Mouse (Mus musculus) frontal cortex, postnatal 36 days (tissue): ENCODE results near the gene Slc44a2.
A peak's percentile ranks its signal among the peaks of the same experiment; 100 is the strongest.
"Not testable (repeated sequence)": the region's sequence is repeated elsewhere in the genome, so short reads cannot be mapped to it uniquely, and the experiment has no call there.

Experiments used
- DNase-seq, 2 experiments: peaks; one replicate each; pipeline ENCODE4 v3.0.0; 2022; ENCODE audit warnings: low spot score in 2 of 2

The Slc44a2 gene

GRCm38 (mm10) chr9:21320619-21321512, at the start of gene Slc44a2:
Slc44a2 (plus strand) TSS chr9:21320698.
- DNase-seq, result peak; percentile 76 to 83

GRCm38 (mm10) chr9:21272391-21272790, 48.1 kb upstream of the Slc44a2 start:
- no peak for DNase-seq

- no peak for DNase-seq
Measured at GRCm38 (mm10) chr9:21273094-21273493, 47.4 kb upstream of the Slc44a2 start.

- DNase-seq, result no peak
Measured at GRCm38 (mm10) chr9:21273520-21274228, 46.8 kb upstream of the Slc44a2 start.

- DNase-seq, result no peak
Measured at GRCm38 (mm10) chr9:21274336-21274735, 46.2 kb upstream of the Slc44a2 start.

- no peak for DNase-seq
Measured at GRCm38 (mm10) chr9:21275013-21275710, 45.3 kb upstream of the Slc44a2 start.

GRCm38 (mm10) chr9:21275727-21276126, 44.8 kb upstream of the Slc44a2 start:
- DNase-seq, result no peak

- DNase-seq, result no peak
Measured at GRCm38 (mm10) chr9:21276307-21276706, 44.2 kb upstream of the Slc44a2 start.

- DNase-seq, result no peak
Measured at GRCm38 (mm10) chr9:21277776-21278175, 42.7 kb upstream of the Slc44a2 start.

GRCm38 (mm10) chr9:21283591-21283990, 36.9 kb upstream of the Slc44a2 start:
- DNase-seq, result no peak

- DNase-seq, result no peak
Measured at GRCm38 (mm10) chr9:21283994-21284393, 36.5 kb upstream of the Slc44a2 start.

- DNase-seq, result no peak
Measured at GRCm38 (mm10) chr9:21286753-21287152, 33.7 kb upstream of the Slc44a2 start.

GRCm38 (mm10) chr9:21287571-21288402, 32.7 kb upstream of the Slc44a2 start, which contains the start of gene Kri1:
Kri1 (minus strand) TSS chr9:21287969.
- peak; percentile 95 to 98 for DNase-seq

- DNase-seq, result no peak
Measured at GRCm38 (mm10) chr9:21288404-21289336, 31.8 kb upstream of the Slc44a2 start.

- DNase-seq, result no peak
Measured at GRCm38 (mm10) chr9:21289337-21289671, 31.2 kb upstream of the Slc44a2 start.

- DNase-seq, result no peak
Measured at GRCm38 (mm10) chr9:21290589-21290988, 29.9 kb upstream of the Slc44a2 start.

- peak; percentile 99 to 100 for DNase-seq
Measured at GRCm38 (mm10) chr9:21291022-21291787, 29.3 kb upstream of the Slc44a2 start, which contains the start of gene Cdkn2d. Cdkn2d (minus strand) TSS chr9:21291407.

GRCm38 (mm10) chr9:21291868-21292267, 28.6 kb upstream of the Slc44a2 start:
- not testable (repeated sequence) for DNase-seq

- no peak for DNase-seq
Measured at GRCm38 (mm10) chr9:21292271-21292670, 28.2 kb upstream of the Slc44a2 start.
